Mouse (Mus musculus) ovary, postnatal 14 days (tissue): ENCODE measurements around the gene Ccdc71.

ENCODE experiments used
- DNase-seq: peaks from one replicate; pipeline ENCODE4 v3.0.0; 2022; ENCODE audit warnings: low spot score

Gene Ccdc71

GRCm38 (mm10) chr9:108460319-108461178, at the start of gene Ccdc71:
Gene Ccdc71, plus strand, starts transcription at chr9:108460527.
- DNase-seq, result peak; percentile 84

GRCm38 (mm10) chr9:108411381-108411942, 48.9 kb upstream of the Ccdc71 start:
- DNase-seq, result no peak

- peak; percentile 21 for DNase-seq
These were observed 48.1 kb upstream of the Ccdc71 start for GRCm38 (mm10) chr9:108412221-108412620.

- no peak for DNase-seq
These were observed 31.9 kb upstream of the Ccdc71 start, which contains the start of gene Ccdc36 for GRCm38 (mm10) chr9:108428384-108428783. Gene Ccdc36, minus strand, starts transcription at chr9:108428484.

- DNase-seq, result no peak
These were observed 28.8 kb upstream of the Ccdc71 start for GRCm38 (mm10) chr9:108431431-108432067.

- DNase-seq, result no peak
These were observed 24.1 kb upstream of the Ccdc71 start, which contains the start of gene BC048562 for GRCm38 (mm10) chr9:108436182-108436581. Gene BC048562, plus strand, starts transcription at chr9:108436482.

GRCm38 (mm10) chr9:108439176-108439575, 21.2 kb upstream of the Ccdc71 start:
- DNase-seq, result no peak

- DNase-seq, result no peak
These were observed 19.8 kb upstream of the Ccdc71 start for GRCm38 (mm10) chr9:108440485-108440884.

GRCm38 (mm10) chr9:108441236-108441919, 18.9 kb upstream of the Ccdc71 start:
- no peak for DNase-seq

GRCm38 (mm10) chr9:108445125-108445524, 15.2 kb upstream of the Ccdc71 start:
- DNase-seq, result no peak

- DNase-seq, result no peak
These were observed 10.5 kb upstream of the Ccdc71 start for GRCm38 (mm10) chr9:108449860-108450259.

GRCm38 (mm10) chr9:108450292-108451169, 9.8 kb upstream of the Ccdc71 start:
- no peak for DNase-seq

GRCm38 (mm10) chr9:108451170-108451493, 9.2 kb upstream of the Ccdc71 start:
- no peak for DNase-seq

GRCm38 (mm10) chr9:108451519-108452160, 8.7 kb upstream of the Ccdc71 start:
- no peak for DNase-seq

- peak; percentile 85 for DNase-seq
These were observed 7.9 kb upstream of the Ccdc71 start for GRCm38 (mm10) chr9:108452291-108452906.

GRCm38 (mm10) chr9:108452911-108453310, 7.4 kb upstream of the Ccdc71 start:
- DNase-seq, result no peak

- no peak for DNase-seq
These were observed 6.9 kb upstream of the Ccdc71 start for GRCm38 (mm10) chr9:108453458-108453857.

GRCm38 (mm10) chr9:108454429-108454828, 5.9 kb upstream of the Ccdc71 start:
- DNase-seq, result no peak

- no peak for DNase-seq
These were observed 4.4 kb upstream of the Ccdc71 start for GRCm38 (mm10) chr9:108455747-108456571.

GRCm38 (mm10) chr9:108456953-108457352, 3.4 kb upstream of the Ccdc71 start:
- DNase-seq, result no peak
